Mouse (Mus musculus) MEL (cell line): ENCODE data around the gene Gm49345. TPM values are rescaled to one million over a fixed set of nuclear protein-coding genes. Genes with fewer than 3 reads are reported as not detected.

Experiments used
- DNase-seq: peaks from one replicate; pipeline ENCODE4 v3.0.0; 2011; ENCODE audit warnings: low read depth, low spot score
- H3K27ac ChIP-seq: 2 replicates; pipeline ENCODE4 v1.5.1; 2012; ENCODE audit warnings: low read depth, mild to moderate bottlenecking, control low read depth, low read length, moderate library complexity; ENCODE audit not compliant: control insufficient read depth
- H3K27me3 ChIP-seq, 2 experiments: fragments of 150-350 bp in 1 of 2; sonication (generic) in 1 of 2; 2 replicates each; pipeline ENCODE4 v1.6.1; 2012; ENCODE audit warnings: low read length in 2 of 2, mild to moderate bottlenecking in 2 of 2, improper control_type of control experiment in 1 of 2, moderate library complexity in 1 of 2; ENCODE audit not compliant: insufficient read depth in 2 of 2, control insufficient read depth in 1 of 2
- H3K36me3 ChIP-seq, 2 experiments: 2 replicates each; pipeline ENCODE4 v1.6.1; 2012 to 2014; ENCODE audit warnings: low read length in 2 of 2, improper control_type of control experiment in 1 of 2, inconsistent platforms in 1 of 2, mild to moderate bottlenecking in 1 of 2; ENCODE audit not compliant: insufficient read depth in 2 of 2, control insufficient read depth in 1 of 2
- H3K4me1 ChIP-seq, 2 experiments: fragments of 150-350 bp in 1 of 2; sonication (generic) in 1 of 2; 2 replicates each; pipeline ENCODE4 v1.6.1; 2012; ENCODE audit warnings: low read length in 2 of 2, improper control_type of control experiment in 1 of 2, mild to moderate bottlenecking in 1 of 2; ENCODE audit not compliant: insufficient read depth in 2 of 2, control insufficient read depth in 1 of 2
- H3K4me3 ChIP-seq, 2 experiments: fragments of 150-350 bp in 1 of 2; sonication (generic) in 1 of 2; 2 replicates each; pipeline ENCODE4 v1.5.1; 2012; ENCODE audit warnings: low read depth in 2 of 2, low read length in 2 of 2, mild to moderate bottlenecking in 2 of 2, moderate library complexity in 2 of 2, control low read depth in 1 of 2, improper control_type of control experiment in 1 of 2; ENCODE audit not compliant: control insufficient read depth in 1 of 2, insufficient read depth in 1 of 2
- H3K79me2 ChIP-seq: 2 replicates; pipeline ENCODE4 v1.6.1; 2012; ENCODE audit warnings: mild to moderate bottlenecking, low read length, moderate library complexity; ENCODE audit not compliant: control insufficient read depth, poor library complexity, insufficient read depth
- H3K9ac ChIP-seq: 2 replicates; pipeline ENCODE4 v1.6.1; 2012; ENCODE audit warnings: low read depth, mild to moderate bottlenecking, control low read depth, low read length, moderate library complexity; ENCODE audit not compliant: control insufficient read depth, poor library complexity, severe bottlenecking
- H3K9me3 ChIP-seq: fragments of 150-350 bp; sonication (generic); replicated peaks from 2 replicates; pipeline ENCODE4 v1.6.1; 2012; ENCODE audit warnings: mild to moderate bottlenecking, low read length, improper control_type of control experiment, moderate library complexity; ENCODE audit not compliant: insufficient read depth
- BHLHE40 ChIP-seq: IDR thresholded peaks from 2 replicates; pipeline ENCODE4 v1.6.1; 2012; ENCODE audit warnings: low read depth, mild to moderate bottlenecking, inconsistent platforms, low read length, improper control_type of control experiment, borderline replicate concordance
- CHD2 ChIP-seq: IDR thresholded peaks from 2 replicates; pipeline ENCODE4 v1.6.1; 2011; ENCODE audit warnings: low read length, improper control_type of control experiment
- CTCF ChIP-seq, 3 experiments: IDR thresholded peaks in 2 of 3; conservative IDR thresholded peaks in 1 of 3; 2 replicates each; pipeline ENCODE4 v1.5.1; 2011 to 2012; ENCODE audit warnings: low read length in 3 of 3, low read depth in 2 of 3, mild to moderate bottlenecking in 2 of 3, improper control_type of control experiment in 1 of 3, inconsistent platforms in 1 of 3, mixed read lengths in 1 of 3, moderate library complexity in 1 of 3; ENCODE audit not compliant: control insufficient read depth in 1 of 3, insufficient read depth in 1 of 3, poor library complexity in 1 of 3, severe bottlenecking in 1 of 3
- E2F4 ChIP-seq: IDR thresholded peaks from 2 replicates; pipeline ENCODE4 v1.6.1; 2011; ENCODE audit warnings: low read depth, low read length, improper control_type of control experiment, borderline replicate concordance
- EP300 ChIP-seq, 2 experiments: IDR thresholded peaks; 2 replicates each; pipeline ENCODE4 v1.6.1; 2011; ENCODE audit warnings: improper control_type of control experiment in 2 of 2, low read length in 2 of 2, low read depth in 1 of 2, mild to moderate bottlenecking in 1 of 2
- MXI1 ChIP-seq: IDR thresholded peaks from 2 replicates; pipeline ENCODE4 v1.6.1; 2011; ENCODE audit warnings: mild to moderate bottlenecking, low read depth, low read length, improper control_type of control experiment
- MYC ChIP-seq: IDR thresholded peaks from 2 replicates; pipeline ENCODE4 v1.6.1; 2011; ENCODE audit warnings: low read depth, mild to moderate bottlenecking, low read length, improper control_type of control experiment, moderate library complexity
- NRF1 ChIP-seq: IDR thresholded peaks from 2 replicates; pipeline ENCODE4 v1.6.1; 2014; ENCODE audit warnings: low read depth, mild to moderate bottlenecking, inconsistent platforms, low read length, improper control_type of control experiment, moderate library complexity; ENCODE audit not compliant: poor library complexity, insufficient read depth, severe bottlenecking
- RAD21 ChIP-seq: IDR thresholded peaks from 2 replicates; pipeline ENCODE4 v1.6.1; 2011; ENCODE audit warnings: mild to moderate bottlenecking, low read depth, low read length, improper control_type of control experiment
- RCOR1 ChIP-seq: IDR thresholded peaks from 2 replicates; pipeline ENCODE4 v1.6.1; 2012; ENCODE audit warnings: low read depth, mild to moderate bottlenecking, inconsistent platforms, low read length, improper control_type of control experiment
- SMC3 ChIP-seq: IDR thresholded peaks from 2 replicates; pipeline ENCODE4 v1.6.1; 2011; ENCODE audit warnings: low read depth, low read length, improper control_type of control experiment
- TCF12 ChIP-seq: IDR thresholded peaks from 2 replicates; pipeline ENCODE4 v1.6.1; 2014; ENCODE audit warnings: low read depth, mild to moderate bottlenecking, inconsistent platforms, low read length, improper control_type of control experiment, moderate library complexity
- ZMIZ1 ChIP-seq: IDR thresholded peaks from 2 replicates; pipeline ENCODE4 v1.6.1; 2012; ENCODE audit warnings: low read depth, mild to moderate bottlenecking, inconsistent platforms, low read length, improper control_type of control experiment, moderate library complexity
- polyA plus RNA-seq, 2 experiments: library from polyadenylated mRNA; stranded (reverse) in 1 of 2; unstranded in 1 of 2; fragments of >175 nt in 1 of 2; fragments of >200 nt in 1 of 2; gene quantifications; 2 replicates each; pipeline versions ENCODE4 v1.2.1 to v1.2.4; 2012; ENCODE audit warnings: low replicate concordance in 2 of 2, low read depth in 1 of 2; ENCODE audit not compliant: insufficient read length in 2 of 2, insufficient read depth in 1 of 2, missing spikeins in 1 of 2
- total RNA-seq: library from RNA; depleted of rRNA; stranded (reverse); fragments of 300-350 nt; gene quantifications from 2 replicates; pipeline ENCODE4 v1.2.3, GENCODE M21; 2012

Gm49345 gene
- total and polyA plus RNA-seq, 3 experiments, result 0.54 to 1.7 TPM; not detected in 1

GRCm38 (mm10) chr13:67572591-67573189 lies 64.9 kb downstream of the Gm49345 start:
- TF ChIP-seq MXI1 (no peak), RAD21 (no peak), ZMIZ1 (no peak), MYC (no peak), EP300 (IDR thresholded peaks at IDR 0.05; ENCODE audit: low read depth in 1 of 2, low read length in 2 of 2) (no peak), SMC3 (no peak), RCOR1 (no peak), TCF12 (no peak), CTCF (IDR thresholded peaks at IDR 0.05 in 2 of 3, conservative IDR thresholded peaks at IDR 0.05 in 1 of 3; ENCODE audit: control insufficient read depth in 1 of 3, insufficient read depth in 1 of 3, low read depth in 2 of 3, low read length in 3 of 3, poor library complexity in 1 of 3, severe bottlenecking in 1 of 3) (no peak)
- H3K27me3 ChIP-seq, result peaks cover 0 to 1% of the 10 kb centered on the region in 2 experiments; a peak in 1 of 4 replicates
- H3K79me2 ChIP-seq, result no peaks in the 10 kb centered on the region; the same call in 1 of the 2 replicates
- H3K36me3 ChIP-seq, result no peaks in the 10 kb centered on the region
- H3K4me1 ChIP-seq, result no peaks in the 10 kb centered on the region
- no peaks in the 10 kb centered on the region for H3K9me3 ChIP-seq
- no peak overlapping the region for H3K9ac ChIP-seq
- no peak overlapping the region for H3K27ac ChIP-seq
- no peak for DNase-seq
- H3K4me3 ChIP-seq, result no peak overlapping the region

DNA sequence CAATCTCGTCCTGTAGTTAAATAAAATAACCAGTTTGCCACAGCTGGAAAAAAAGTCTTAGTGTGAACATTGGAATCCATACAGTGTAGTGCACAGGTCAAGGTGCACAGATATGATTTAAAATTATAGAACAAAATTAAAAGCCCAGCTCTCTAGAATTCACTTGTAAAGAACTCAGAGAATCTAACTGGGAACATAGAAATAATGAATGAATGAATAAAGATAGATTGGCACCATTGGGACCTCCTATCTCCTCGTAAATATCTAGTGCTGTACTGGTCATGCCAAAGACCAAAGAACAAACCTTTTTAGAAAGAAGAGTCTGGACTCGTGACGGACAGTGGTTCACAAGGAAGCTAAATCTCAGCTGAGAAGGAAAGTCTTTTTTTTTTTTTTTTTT lies 83.8 kb downstream of the Gm49345 start, which contains the start of gene Zfp748:
Gene Zfp748 (minus strand): TSS at position 101 of the 400 bp plus-strand sequence.
- DNase-seq, result no peak
- TF ChIP-seq CHD2 (no peak), E2F4 (no peak), BHLHE40 (no peak), NRF1 (no peak)
- peaks cover 32% of the 10 kb centered on the region for H3K79me2 ChIP-seq
- H3K9ac ChIP-seq, result peak within 1 kb of the TSS; percentile 96
- H3K27me3 ChIP-seq, result no peaks in the 10 kb centered on the region
- H3K9me3 ChIP-seq, result no peaks in the 10 kb centered on the region
- H3K4me1 ChIP-seq, result peaks cover 0 to 5% of the 10 kb centered on the region in 2 experiments; a peak in 1 of 4 replicates
- H3K4me3 ChIP-seq, result peak within 1 kb of the TSS; percentile 81 to 91
- H3K36me3 ChIP-seq, result peaks cover 0 to 4% of the 10 kb centered on the region in 2 experiments; a peak in 1 of 4 replicates
- H3K27ac ChIP-seq, result peak within 1 kb of the TSS; percentile 80
